Mouse (Mus musculus): ENCODE measurements around the gene Zbtb38. TPM values are rescaled to one million over a fixed set of nuclear protein-coding genes. Genes with fewer than 3 reads are reported as not detected.
A peak's percentile ranks its signal among the peaks of the same experiment; 100 is the strongest.

Zbtb38 gene
- total RNA-seq, 2 experiments from 2014 or later: 56.4 to 63.4 TPM

GRCm38 (mm10) chr9:96758749-96759597 is 6.3 kb upstream of the Zbtb38 start:
- peak; percentile 73 to 76 for DNase-seq

GRCm38 (mm10) chr9:96756638-96757435 is 4.2 kb upstream of the Zbtb38 start:
- no peak for DNase-seq

GRCm38 (mm10) chr9:96755761-96756160 is 3.1 kb upstream of the Zbtb38 start:
- DNase-seq: no peak

GRCm38 (mm10) chr9:96754625-96754969 is 2.0 kb upstream of the Zbtb38 start:
- DNase-seq: no peak

GRCm38 (mm10) chr9:96753921-96754624 is 1.4 kb upstream of the Zbtb38 start:
- no peak for DNase-seq

GRCm38 (mm10) chr9:96753392-96753791 is 761 bp upstream of the Zbtb38 start:
- no peak for DNase-seq

- no peak for DNase-seq
These were observed 619 bp downstream of the Zbtb38 start for GRCm38 (mm10) chr9:96751821-96752602.

GRCm38 (mm10) chr9:96750636-96751035 is 2.0 kb downstream of the Zbtb38 start:
- DNase-seq: no peak

- no peak for DNase-seq
These were observed 6.1 kb downstream of the Zbtb38 start for GRCm38 (mm10) chr9:96746527-96746926.

GRCm38 (mm10) chr9:96744909-96745308 is 7.7 kb downstream of the Zbtb38 start:
- no peak for DNase-seq

GRCm38 (mm10) chr9:96741365-96742085 is 11.1 kb downstream of the Zbtb38 start:
- no peak for DNase-seq

GRCm38 (mm10) chr9:96740712-96741364 is 11.8 kb downstream of the Zbtb38 start:
- no peak for DNase-seq

- DNase-seq: no peak
These were observed 12.6 kb downstream of the Zbtb38 start for GRCm38 (mm10) chr9:96739808-96740711.

GRCm38 (mm10) chr9:96738563-96739355 is 13.9 kb downstream of the Zbtb38 start:
- no peak for DNase-seq

GRCm38 (mm10) chr9:96735946-96736345 is 16.7 kb downstream of the Zbtb38 start:
- DNase-seq: no peak

GRCm38 (mm10) chr9:96733425-96733717 is 19.3 kb downstream of the Zbtb38 start:
- no peak for DNase-seq

- DNase-seq: no peak
These were observed 19.8 kb downstream of the Zbtb38 start for GRCm38 (mm10) chr9:96732644-96733424.

GRCm38 (mm10) chr9:96731961-96732511 is 20.6 kb downstream of the Zbtb38 start:
- DNase-seq: peak in 1 of 2 experiments; percentile 55

Measured in layer of hippocampus, postnatal 36 days (tissue).